Mouse (Mus musculus) heart, postnatal 36 days (tissue): ENCODE results near the gene Arpc5l. TPM values are rescaled to one million over a fixed set of nuclear protein-coding genes. Genes with fewer than 3 reads are reported as not detected.
A peak's percentile ranks its signal among the peaks of the same experiment; 100 is the strongest.
"Not testable (repeated sequence)": the region's sequence is repeated elsewhere in the genome, so short reads cannot be mapped to it uniquely, and the experiment has no call there.

ENCODE experiments used
- DNase-seq, 2 experiments: peaks; one replicate each; pipeline ENCODE4 v3.0.0; 2021 to 2022
- intact Hi-C: fragments of 180-260 bp; cut with DNase I; formaldehyde crosslinking; loops from one replicate; pipeline ENCODE4 v1.15.1; 2025
- total RNA-seq, 2 experiments: library from RNA; stranded (reverse); gene quantifications; 2 replicates each; pipeline ENCODE4 v1.2.3; 2021

Arpc5l gene
- total RNA-seq, 2 experiments from 2014 or later, result 90.1 to 99.9 TPM

- DNase-seq, result no peak
- intact Hi-C loops, result loop anchor here (5.0 kb wide), 1 partner anchor 202 kb away; no protein-coding TSS in a partner anchor
Measured at GRCm38 (mm10) chr2:38999381-38999780, 5.8 kb upstream of the Arpc5l start.

GRCm38 (mm10) chr2:38999910-39000586 lies 5.1 kb upstream of the Arpc5l start:
- intact Hi-C loops, result loop anchor here (5.0 to 10.0 kb wide), 3 partner anchors 203 to 715 kb away; partner anchors contain the start of genes Dennd1a and Psmb7
- DNase-seq, result no peak

- DNase-seq, result no peak
- intact Hi-C loops, result loop anchor here (10.0 kb wide), 2 partner anchors 356 to 716 kb away; partner anchors contain the start of genes Dennd1a and Psmb7
Measured at GRCm38 (mm10) chr2:39000587-39000919, 4.6 kb upstream of the Arpc5l start.

GRCm38 (mm10) chr2:39001866-39002265 lies 3.3 kb upstream of the Arpc5l start:
- DNase-seq, result no peak
- intact Hi-C loops, result loop anchor here (10.0 kb wide), 2 partner anchors 357 to 717 kb away; partner anchors contain the start of genes Dennd1a and Psmb7

- DNase-seq, result no peak
- intact Hi-C loops, result loop anchor here (10.0 kb wide), 2 partner anchors 358 to 718 kb away; partner anchors contain the start of genes Dennd1a and Psmb7
Measured at GRCm38 (mm10) chr2:39003106-39003505, 2.0 kb upstream of the Arpc5l start.

GRCm38 (mm10) chr2:39003512-39003911 lies 1.6 kb upstream of the Arpc5l start:
- intact Hi-C loops, result loop anchor here (10.0 kb wide), 2 partner anchors 359 to 719 kb away; partner anchors contain the start of genes Dennd1a and Psmb7
- DNase-seq, result no peak

GRCm38 (mm10) chr2:39004372-39004771 lies 776 bp upstream of the Arpc5l start:
- DNase-seq, result no peak
- intact Hi-C loops, result loop anchor here (10.0 kb wide), 2 partner anchors 360 to 720 kb away; partner anchors contain the start of genes Dennd1a and Psmb7

- intact Hi-C loops, result loop anchor here (10.0 kb wide), 2 partner anchors 361 to 721 kb away; partner anchors contain the start of genes Dennd1a and Psmb7
Measured at GRCm38 (mm10) chr2:39005574-39006079, 479 bp downstream of the Arpc5l start, which contains the start of gene Rpl35. TSS of gene Rpl35 (minus strand) at chr2:39005624.

GRCm38 (mm10) chr2:39006149-39006730 lies 1.1 kb downstream of the Arpc5l start:
- intact Hi-C loops, result loop anchor here (10.0 kb wide), 2 partner anchors 361 to 721 kb away; partner anchors contain the start of genes Dennd1a and Psmb7
- no peak for DNase-seq

More at GRCm38 (mm10) chr2:39005574-39006079, 479 bp downstream of the Arpc5l start, which contains the start of gene Rpl35:
- no peak for DNase-seq

GRCm38 (mm10) chr2:39007865-39008264 lies 2.7 kb downstream of the Arpc5l start:
- intact Hi-C loops, result loop anchor here (2.0 to 10.0 kb wide), 3 partner anchors 57 to 723 kb away; partner anchors contain the start of genes Dennd1a, Golga1 and Psmb7
- peak; percentile 96 for DNase-seq

- intact Hi-C loops, result loop anchor here (2.0 to 10.0 kb wide), 3 partner anchors 56 to 724 kb away; partner anchors contain the start of genes Dennd1a, Golga1 and Psmb7
- no peak for DNase-seq
Measured at GRCm38 (mm10) chr2:39008350-39008851, 3.3 kb downstream of the Arpc5l start.

- no peak for DNase-seq
- intact Hi-C loops, result loop anchor here (2.0 to 10.0 kb wide), 3 partner anchors 56 to 724 kb away; partner anchors contain the start of genes Dennd1a, Golga1 and Psmb7
Measured at GRCm38 (mm10) chr2:39008954-39009365, 3.8 kb downstream of the Arpc5l start.

- DNase-seq, result not testable (repeated sequence)
- intact Hi-C loops, result loop anchor here (5.0 kb wide), 1 partner anchor 182 kb away; the partner anchor contains the start of gene Scai
Measured at GRCm38 (mm10) chr2:39010144-39010543, 5.0 kb downstream of the Arpc5l start.

- DNase-seq, result no peak
- intact Hi-C loops, result loop anchor here (5.0 kb wide), 1 partner anchor 181 kb away; the partner anchor contains the start of gene Scai
Measured at GRCm38 (mm10) chr2:39011264-39011663, 6.1 kb downstream of the Arpc5l start.

GRCm38 (mm10) chr2:39011971-39012370 lies 6.8 kb downstream of the Arpc5l start:
- intact Hi-C loops, result loop anchor here (5.0 kb wide), 1 partner anchor 180 kb away; the partner anchor contains the start of gene Scai
- DNase-seq, result no peak

GRCm38 (mm10) chr2:39012768-39013279 lies 7.7 kb downstream of the Arpc5l start:
- intact Hi-C loops, result loop anchor here (5.0 kb wide), 1 partner anchor 179 kb away; the partner anchor contains the start of gene Scai
- no peak for DNase-seq

- no peak for DNase-seq
- intact Hi-C loops, result no loop called here
Measured at GRCm38 (mm10) chr2:39016581-39016980, 11.4 kb downstream of the Arpc5l start.

GRCm38 (mm10) chr2:39020004-39020403 lies 14.9 kb downstream of the Arpc5l start:
- no peak for DNase-seq
- intact Hi-C loops, result no loop called here

GRCm38 (mm10) chr2:39031611-39032010 lies 26.5 kb downstream of the Arpc5l start:
- no peak for DNase-seq
- intact Hi-C loops, result no loop called here

- no peak for DNase-seq
- intact Hi-C loops, result no loop called here
Measured at GRCm38 (mm10) chr2:39040215-39040614, 35.1 kb downstream of the Arpc5l start.
